Mouse (Mus musculus) left cerebral cortex, postnatal 4 days (tissue): ENCODE measurements around the gene Piga. TPM values are rescaled to one million over a fixed set of nuclear protein-coding genes. Genes with fewer than 3 reads are reported as not detected.

Source experiments
- DNase-seq: peaks from one replicate; pipeline ENCODE4 v3.0.0-alpha.2; 2022
- intact Hi-C: fragments of 180-260 bp; cut with DNase I; formaldehyde crosslinking; loops from one replicate; pipeline ENCODE4 v1.15.1; 2025
- total RNA-seq, 2 experiments: library from RNA; stranded (reverse); gene quantifications; 2 replicates each; pipeline ENCODE4 v1.2.3; 2021

Piga gene
- total RNA-seq, 2 experiments from 2014 or later: 6.0 to 7.1 TPM

GRCm38 (mm10) chrX:164431541-164431940, 12.0 kb downstream of the Piga start:
- intact Hi-C loops: no loop called here
- DNase-seq: no peak

DNA sequence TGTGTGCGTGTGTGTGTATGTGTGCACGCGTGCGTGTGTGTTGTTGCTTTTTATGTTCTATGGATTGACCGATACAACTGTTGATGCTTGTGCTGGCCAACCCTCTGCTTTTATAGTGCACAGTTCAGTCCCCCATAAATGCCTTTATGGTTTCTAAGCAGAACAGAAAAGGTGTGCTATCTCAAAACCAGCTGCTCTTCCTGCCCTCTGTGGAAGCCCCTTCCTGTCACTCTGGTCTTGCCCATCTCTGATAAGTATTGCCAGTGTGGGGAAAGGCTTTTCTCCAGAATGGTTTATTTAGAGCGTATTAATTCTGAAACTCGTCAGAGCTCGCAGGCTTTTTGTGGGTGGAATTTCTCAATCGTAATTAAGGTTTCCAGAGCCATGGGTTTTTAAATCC, 13.1 kb downstream of the Piga start:
- intact Hi-C loops: no loop called here

DNA sequence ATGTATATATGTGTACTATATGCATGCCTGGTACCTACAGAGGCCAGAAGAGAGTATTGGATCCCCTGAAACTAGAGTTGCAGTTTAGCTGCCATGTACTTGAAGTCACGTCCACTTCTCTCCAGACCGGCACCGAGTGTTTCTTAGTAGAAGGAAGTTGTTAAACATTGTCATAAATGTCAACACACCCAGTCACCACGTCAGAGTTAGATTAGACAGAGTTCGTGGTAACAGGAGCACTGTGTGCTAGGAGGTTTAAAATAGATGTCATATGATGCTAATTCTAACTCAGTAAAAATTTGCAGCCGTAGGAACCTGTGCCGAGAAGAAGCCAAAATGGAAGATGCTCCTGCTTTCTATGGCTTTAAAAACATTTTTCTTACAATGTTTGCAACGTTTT, 17.1 kb downstream of the Piga start, which contains the start of gene Asb11:
Gene Asb11 (plus strand): TSS at position 286 of the 400 bp plus-strand sequence.
- no peak for DNase-seq
- intact Hi-C loops: no loop called here

More for the DNA sequence above, 13.1 kb downstream of the Piga start:
- DNase-seq: no peak

DNA sequence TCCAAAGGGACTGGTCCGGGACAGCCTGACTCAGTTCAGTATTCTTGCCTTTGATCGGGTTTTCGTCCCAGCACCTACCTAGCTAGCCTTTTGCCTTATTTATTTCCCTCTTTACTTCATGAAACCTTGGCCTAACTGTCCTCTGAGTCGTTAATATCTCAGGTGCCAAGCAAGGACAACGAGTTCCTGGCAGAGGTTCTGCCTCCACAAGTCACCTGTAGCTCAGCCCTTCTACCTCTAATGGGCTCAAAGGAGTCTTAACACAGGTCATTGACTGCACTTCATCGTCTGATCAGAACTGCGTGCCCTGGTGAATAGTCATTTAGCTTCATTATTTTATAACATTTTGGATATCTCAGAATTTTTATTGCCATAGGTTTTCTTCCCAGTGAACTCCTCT, 19.9 kb downstream of the Piga start:
- DNase-seq: no peak
- intact Hi-C loops: no loop called here

GRCm38 (mm10) chrX:164440140-164440539, 20.6 kb downstream of the Piga start:
- DNase-seq: no peak
- intact Hi-C loops: no loop called here

DNA sequence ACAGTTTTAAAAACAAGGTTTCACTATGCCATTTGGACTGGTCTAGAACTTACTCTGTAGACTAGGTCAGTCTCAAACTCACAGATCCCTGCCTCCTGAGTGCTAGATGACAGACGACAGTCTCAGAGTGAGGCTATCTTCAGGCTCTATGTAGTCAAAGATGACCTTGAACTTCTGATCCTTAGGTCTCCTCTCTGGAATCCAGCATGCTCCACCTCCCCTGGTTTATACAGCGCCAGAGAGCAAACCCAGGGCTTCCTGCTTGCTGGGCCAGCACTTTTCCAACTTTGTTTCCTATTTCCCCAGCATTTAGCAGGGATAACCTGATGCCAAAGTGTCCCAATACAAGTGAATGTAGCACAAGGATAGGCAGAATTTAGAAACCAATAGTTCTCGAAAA, 21.1 kb downstream of the Piga start:
- no peak for DNase-seq
- intact Hi-C loops: no loop called here

GRCm38 (mm10) chrX:164441306-164441705, 21.7 kb downstream of the Piga start:
- DNase-seq: no peak
- intact Hi-C loops: no loop called here

DNA sequence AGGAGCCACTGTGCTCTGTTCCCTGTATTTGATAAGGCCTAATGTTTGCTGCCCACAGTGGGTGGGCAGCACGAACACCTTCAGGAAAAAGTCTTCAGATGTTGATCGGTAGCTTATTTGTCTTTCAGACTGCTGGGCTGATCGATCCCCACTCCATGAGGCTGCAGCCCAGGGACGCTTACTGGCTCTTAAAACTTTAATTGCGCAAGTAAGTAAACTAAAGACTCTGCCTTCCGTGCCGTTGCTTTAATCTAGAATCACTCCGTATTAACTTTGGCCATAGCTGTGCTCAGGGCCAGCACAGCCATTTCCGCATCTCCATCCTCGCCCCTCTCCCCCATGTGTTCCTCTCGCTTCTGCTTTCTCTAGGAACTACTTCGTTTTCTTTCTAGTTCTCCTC, 26.0 kb downstream of the Piga start:
- DNase-seq: no peak
- intact Hi-C loops: loop anchor here (5.0 kb wide), 1 partner anchor 263 kb away; no protein-coding TSS in a partner anchor

GRCm38 (mm10) chrX:164446106-164446551, 26.5 kb downstream of the Piga start:
- no peak for DNase-seq
- intact Hi-C loops: loop anchor here (5.0 kb wide), 1 partner anchor 264 kb away; no protein-coding TSS in a partner anchor

DNA sequence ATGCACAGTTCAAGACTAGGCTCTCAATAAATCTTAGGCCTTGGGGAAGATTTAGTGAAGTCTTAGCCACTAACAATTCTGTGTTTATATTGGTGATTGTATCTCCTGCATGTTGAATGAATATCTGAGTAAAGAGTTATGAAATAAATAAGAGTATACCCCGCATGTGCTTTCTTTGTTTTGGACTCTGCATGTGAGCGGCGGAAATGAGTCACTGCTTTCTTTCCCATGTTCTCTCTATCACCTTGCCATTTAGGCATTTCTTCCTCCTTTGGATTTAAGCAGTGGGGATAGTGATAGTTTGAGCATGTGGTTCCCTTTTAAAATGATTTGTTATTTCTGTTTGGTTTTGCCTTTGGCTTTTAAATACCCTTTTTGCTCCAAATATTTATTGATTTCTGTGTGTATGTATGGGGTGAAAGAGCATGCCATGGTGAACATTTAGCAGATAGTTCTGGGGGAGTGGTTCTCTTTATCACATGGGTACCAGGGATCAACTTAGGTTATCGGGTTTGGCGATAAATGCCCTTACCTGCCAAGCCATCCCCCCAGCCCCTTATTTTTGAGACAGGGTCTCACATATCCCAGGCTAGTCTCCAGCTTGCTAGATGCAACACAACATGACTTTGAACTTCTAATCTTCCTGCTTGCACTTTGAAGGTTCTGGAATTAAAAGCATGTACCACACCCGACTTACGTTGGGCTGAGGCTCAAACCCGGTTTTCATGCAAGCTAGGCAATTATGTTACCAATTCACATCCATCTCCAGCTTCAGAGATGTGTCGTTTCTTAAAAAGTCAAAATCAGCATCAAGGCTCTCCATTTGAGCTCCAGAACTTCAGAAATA, 27.5 kb downstream of the Piga start:
- no peak for DNase-seq
- intact Hi-C loops: loop anchor here (5.0 kb wide), 1 partner anchor 265 kb away; no protein-coding TSS in a partner anchor

- intact Hi-C loops: loop anchor here (5.0 kb wide), 1 partner anchor 265 kb away; no protein-coding TSS in a partner anchor
- DNase-seq: no peak
Measured at GRCm38 (mm10) chrX:164447682-164448071, 28.1 kb downstream of the Piga start.

- intact Hi-C loops: loop anchor here (5.0 kb wide), 1 partner anchor 267 kb away; no protein-coding TSS in a partner anchor
- peak; percentile 8 for DNase-seq
Measured at GRCm38 (mm10) chrX:164449201-164449600, 29.6 kb downstream of the Piga start.

- intact Hi-C loops: no loop called here
- no peak for DNase-seq
Measured at GRCm38 (mm10) chrX:164459205-164459878, 39.8 kb downstream of the Piga start.

Other genes starting within 250 kb of the Piga start
- gene Bmx, start 161.6 kb upstream of the Piga start, total RNA-seq: under 1 TPM; 0.48 to 0.64 TPM
- 1 to 10 TPM; 2.5 to 2.8 TPM for gene Pir, start 150.4 kb upstream of the Piga start, total RNA-seq
- 1 to 10 TPM; 3.5 to 4.2 TPM for gene Vegfd, start 46.4 kb upstream of the Piga start, total RNA-seq
- gene Asb11, start 17.2 kb downstream of the Piga start, total RNA-seq: under 1 TPM in 1 of 2 experiments, not detected in 1; 0.48 TPM
- gene Asb9, start 86.5 kb downstream of the Piga start, total RNA-seq: not detected